Mouse (Mus musculus): Measurements from ENCODE around the gene Rpl9-ps6.

Rpl9-ps6 gene

GRCm38 (mm10) chr19:32466478-32466877 lies at the start of gene Rpl9-ps6:
TSS of gene Rpl9-ps6 (minus strand) at chr19:32466578.
- DNase-seq (ENCODE audit: inconsistent age in 2 of 2, low spot score in 1 of 2): no peak

- no peak for DNase-seq (ENCODE audit: inconsistent age in 2 of 2, low spot score in 1 of 2)
These were observed 46.1 kb upstream of the Rpl9-ps6 start for GRCm38 (mm10) chr19:32512518-32512917.

GRCm38 (mm10) chr19:32510962-32511361 lies 44.6 kb upstream of the Rpl9-ps6 start:
- DNase-seq (ENCODE audit: inconsistent age in 2 of 2, low spot score in 1 of 2): no peak

- no peak for DNase-seq (ENCODE audit: inconsistent age in 2 of 2, low spot score in 1 of 2)
These were observed 43.9 kb upstream of the Rpl9-ps6 start for GRCm38 (mm10) chr19:32510267-32510666.

- DNase-seq (ENCODE audit: inconsistent age in 2 of 2, low spot score in 1 of 2): peak in 1 of 2 experiments; percentile 65
These were observed 41.1 kb upstream of the Rpl9-ps6 start for GRCm38 (mm10) chr19:32507526-32507925.

GRCm38 (mm10) chr19:32507100-32507499 lies 40.7 kb upstream of the Rpl9-ps6 start:
- DNase-seq (ENCODE audit: inconsistent age in 2 of 2, low spot score in 1 of 2): no peak

- peak in 1 of 2 experiments; percentile 47 for DNase-seq (ENCODE audit: inconsistent age in 2 of 2, low spot score in 1 of 2)
These were observed 40.1 kb upstream of the Rpl9-ps6 start for GRCm38 (mm10) chr19:32506514-32506913.

GRCm38 (mm10) chr19:32506081-32506480 lies 39.7 kb upstream of the Rpl9-ps6 start:
- DNase-seq (ENCODE audit: inconsistent age in 2 of 2, low spot score in 1 of 2): peak in 1 of 2 experiments; percentile 40

GRCm38 (mm10) chr19:32501414-32501813 lies 35.0 kb upstream of the Rpl9-ps6 start:
- DNase-seq (ENCODE audit: inconsistent age in 2 of 2, low spot score in 1 of 2): peak in 1 of 2 experiments; percentile 58

GRCm38 (mm10) chr19:32498002-32498401 lies 31.6 kb upstream of the Rpl9-ps6 start:
- DNase-seq (ENCODE audit: inconsistent age in 2 of 2, low spot score in 1 of 2): no peak

GRCm38 (mm10) chr19:32497411-32497810 lies 31.0 kb upstream of the Rpl9-ps6 start:
- DNase-seq (ENCODE audit: inconsistent age in 2 of 2, low spot score in 1 of 2): no peak

- no peak for DNase-seq (ENCODE audit: inconsistent age in 2 of 2, low spot score in 1 of 2)
These were observed 28.7 kb upstream of the Rpl9-ps6 start for GRCm38 (mm10) chr19:32495034-32495433.

- no peak for DNase-seq (ENCODE audit: inconsistent age in 2 of 2, low spot score in 1 of 2)
These were observed 28.2 kb upstream of the Rpl9-ps6 start for GRCm38 (mm10) chr19:32494611-32495010.

- no peak for DNase-seq (ENCODE audit: inconsistent age in 2 of 2, low spot score in 1 of 2)
These were observed 27.1 kb upstream of the Rpl9-ps6 start for GRCm38 (mm10) chr19:32493471-32493870.

GRCm38 (mm10) chr19:32492981-32493380 lies 26.6 kb upstream of the Rpl9-ps6 start:
- no peak for DNase-seq (ENCODE audit: inconsistent age in 2 of 2, low spot score in 1 of 2)

- DNase-seq (ENCODE audit: inconsistent age in 2 of 2, low spot score in 1 of 2): no peak
These were observed 26.0 kb upstream of the Rpl9-ps6 start for GRCm38 (mm10) chr19:32492339-32492738.

- no peak for DNase-seq (ENCODE audit: inconsistent age in 2 of 2, low spot score in 1 of 2)
These were observed 24.6 kb upstream of the Rpl9-ps6 start for GRCm38 (mm10) chr19:32490976-32491375.

GRCm38 (mm10) chr19:32489166-32489895 lies 23.0 kb upstream of the Rpl9-ps6 start:
- DNase-seq (ENCODE audit: inconsistent age in 2 of 2, low spot score in 1 of 2): no peak

- no peak for DNase-seq (ENCODE audit: inconsistent age in 2 of 2, low spot score in 1 of 2)
These were observed 21.3 kb upstream of the Rpl9-ps6 start for GRCm38 (mm10) chr19:32487595-32488255.

- peak; percentile 72 to 88 for DNase-seq (ENCODE audit: inconsistent age in 2 of 2, low spot score in 1 of 2)
These were observed 19.8 kb upstream of the Rpl9-ps6 start for GRCm38 (mm10) chr19:32486106-32486724.

GRCm38 (mm10) chr19:32485681-32486105 lies 19.3 kb upstream of the Rpl9-ps6 start, which contains the start of gene Minpp1:
TSS of gene Minpp1 (plus strand) at chr19:32485769.
- DNase-seq (ENCODE audit: inconsistent age in 2 of 2, low spot score in 1 of 2): peak; percentile 88 to 94
